Mouse (Mus musculus) ES-Bruce4 (cell line): ENCODE results near the gene Rhbdd1.

ENCODE experiments used
- CTCF ChIP-seq: IDR thresholded peaks from one replicate; pipeline ENCODE4 v1.8.1; 2011; ENCODE audit warnings: low read depth, low read length
- POLR2A ChIP-seq: IDR thresholded peaks from one replicate; pipeline ENCODE4 v1.8.1; 2011; ENCODE audit warnings: low read length; ENCODE audit not compliant: insufficient read depth

GRCm38 (mm10) chr1:82473467-82473866 lies 157.2 kb downstream of the Rhbdd1 start:
- TF ChIP-seq POLR2A = no peak
- TF ChIP-seq CTCF = no peak
